Mouse (Mus musculus) adrenal gland, adult 2 months (tissue): ENCODE data around the gene Csrnp1. TPM values are rescaled to one million over a fixed set of nuclear protein-coding genes. Genes with fewer than 3 reads are reported as not detected.
"Not testable (repeated sequence)": the region's sequence is repeated elsewhere in the genome, so short reads cannot be mapped to it uniquely, and the experiment has no call there.

Experiments
- DNase-seq: peaks from one replicate; pipeline ENCODE4 v3.0.0; 2021
- long read RNA-seq: library from polyadenylated mRNA; stranded (forward); transcript quantifications from one replicate; pipeline ENCODE4 v2.0.0, GENCODE M21; 2021
- polyA plus RNA-seq: library from polyadenylated mRNA; depleted of rRNA; stranded (reverse); fragments of >200 nt; gene quantifications from 2 replicates; pipeline ENCODE4 v1.2.3, GENCODE M21; 2012; rRNA removed
- total RNA-seq, 2 experiments: library from RNA; stranded (reverse); gene quantifications; 2 replicates each; pipeline ENCODE4 v1.2.3; 2021

Csrnp1 gene
- 10 to 100 TPM; 18.7 to 26.5 TPM for total RNA-seq
- 45.6 and 51.3 TPM in 2 replicates for polyA plus RNA-seq
- long read RNA-seq, partial matches to known transcripts, result 2 of 9 reads
- long read RNA-seq, other reads (novel, unspliced or antisense), result 6 of 9 reads

GRCm38 (mm10) chr9:119984536-119985011, at the start of gene Csrnp1:
Gene Csrnp1 (minus strand): TSS chr9:119984658.
- peak; percentile 65 for DNase-seq

- DNase-seq, result no peak
Observed at GRCm38 (mm10) chr9:120032710-120033109, 48.3 kb upstream of the Csrnp1 start.

- DNase-seq, result no peak
Observed at GRCm38 (mm10) chr9:120030421-120030820, 46.0 kb upstream of the Csrnp1 start.

GRCm38 (mm10) chr9:120029880-120030279, 45.4 kb upstream of the Csrnp1 start:
- no peak for DNase-seq

- peak; percentile 87 for DNase-seq
Observed at GRCm38 (mm10) chr9:120027401-120028151, 43.1 kb upstream of the Csrnp1 start.

GRCm38 (mm10) chr9:120024625-120025024, 40.2 kb upstream of the Csrnp1 start:
- DNase-seq, result no peak

- no peak for DNase-seq
Observed at GRCm38 (mm10) chr9:120024171-120024570, 39.7 kb upstream of the Csrnp1 start.

GRCm38 (mm10) chr9:120023086-120023811, 38.8 kb upstream of the Csrnp1 start, which contains the start of gene Xirp1:
Gene Xirp1 (minus strand): TSS chr9:120023598.
- no peak for DNase-seq

GRCm38 (mm10) chr9:120021164-120021563, 36.7 kb upstream of the Csrnp1 start:
- DNase-seq, result no peak

- peak; percentile 70 for DNase-seq
Observed at GRCm38 (mm10) chr9:120020285-120020890, 35.9 kb upstream of the Csrnp1 start.

GRCm38 (mm10) chr9:120016956-120017355, 32.5 kb upstream of the Csrnp1 start:
- DNase-seq, result peak; percentile 69

- no peak for DNase-seq
Observed at GRCm38 (mm10) chr9:120014828-120015227, 30.4 kb upstream of the Csrnp1 start.

- DNase-seq, result no peak
Observed at GRCm38 (mm10) chr9:120013251-120013820, 28.9 kb upstream of the Csrnp1 start.

GRCm38 (mm10) chr9:120012781-120013180, 28.3 kb upstream of the Csrnp1 start:
- DNase-seq, result peak; percentile 77

- not testable (repeated sequence) for DNase-seq
Observed at GRCm38 (mm10) chr9:120012161-120012560, 27.7 kb upstream of the Csrnp1 start.

- DNase-seq, result peak; percentile 83
Observed at GRCm38 (mm10) chr9:120011533-120011932, 27.1 kb upstream of the Csrnp1 start.

- DNase-seq, result peak; percentile 99
Observed at GRCm38 (mm10) chr9:120010781-120011511, 26.5 kb upstream of the Csrnp1 start.

- no peak for DNase-seq
Observed at GRCm38 (mm10) chr9:120009871-120010270, 25.4 kb upstream of the Csrnp1 start.

GRCm38 (mm10) chr9:120009226-120009841, 24.9 kb upstream of the Csrnp1 start:
- no peak for DNase-seq

GRCm38 (mm10) chr9:120007833-120008232, 23.4 kb upstream of the Csrnp1 start:
- no peak for DNase-seq

- DNase-seq, result no peak
Observed at GRCm38 (mm10) chr9:120005936-120006335, 21.5 kb upstream of the Csrnp1 start.
